Mouse (Mus musculus) midbrain, embryonic 16.5 days (tissue): ENCODE data around the gene Psmd12. TPM values are rescaled to one million over a fixed set of nuclear protein-coding genes. Genes with fewer than 3 reads are reported as not detected.
A peak's percentile ranks its signal among the peaks of the same experiment; 100 is the strongest.

Source experiments
- ATAC-seq: fragments of 200-750 bp; cut with Nextera tagmentation; 2 replicates; pipeline ENCODE4 v1.8.0; 2017; ENCODE audit warnings: moderate TSS enrichment
- H3K27ac ChIP-seq: fragments of 300-500 bp; sonication (generic); 2 replicates; pipeline ENCODE4 v1.5.1; 2014; ENCODE audit warnings: mild to moderate bottlenecking, low read length, mixed read lengths
- H3K27me3 ChIP-seq: fragments of 300-500 bp; sonication (generic); 2 replicates; pipeline ENCODE4 v1.6.1; 2014; ENCODE audit warnings: low read depth, low read length, mixed read lengths; ENCODE audit not compliant: control insufficient read depth, insufficient read depth
- H3K36me3 ChIP-seq: fragments of 300-500 bp; sonication (generic); 2 replicates; pipeline ENCODE4 v1.6.1; 2014; ENCODE audit warnings: mild to moderate bottlenecking, low read length, moderate library complexity, mixed read lengths; ENCODE audit not compliant: control insufficient read depth, insufficient read depth
- H3K4me1 ChIP-seq: fragments of 300-500 bp; sonication (generic); 2 replicates; pipeline ENCODE4 v1.6.1; 2014; ENCODE audit warnings: mild to moderate bottlenecking, low read length, mixed read lengths; ENCODE audit not compliant: control insufficient read depth, insufficient read depth
- H3K4me2 ChIP-seq: fragments of 300-500 bp; sonication (generic); 2 replicates; pipeline ENCODE4 v1.6.1; 2014; ENCODE audit warnings: mild to moderate bottlenecking, low read length, mixed read lengths
- H3K4me3 ChIP-seq: fragments of 300-500 bp; sonication (generic); 2 replicates; pipeline ENCODE4 v1.5.1; 2014; ENCODE audit warnings: low read depth, mild to moderate bottlenecking, low read length, moderate library complexity, mixed read lengths
- H3K9ac ChIP-seq: fragments of 300-500 bp; sonication (generic); 2 replicates; pipeline ENCODE4 v1.6.1; 2014; ENCODE audit warnings: low read depth, low read length, mixed read lengths
- H3K9me3 ChIP-seq: fragments of 300-500 bp; sonication (generic); replicated peaks from 2 replicates; pipeline ENCODE4 v1.6.1; 2014; ENCODE audit warnings: mild to moderate bottlenecking, low read length, mixed read lengths; ENCODE audit not compliant: control insufficient read depth, poor library complexity, severe bottlenecking
- WGBS: fragments of 180-500 bp; shearing (Covaris S2); extraction: QIAGEN DNeasy Blood & Tissue Kit; methylation state at CpG from one replicate; pipeline ENCODE4 v1.1.7; 2014; 5-methylcytosine and 5-hydroxymethylcytosine counted together
- polyA plus RNA-seq: library from polyadenylated mRNA; unstranded; fragments of >200 nt; fragmentation: Nextera tagmentation; extraction: Ambion mirVana; gene quantifications from 2 replicates; pipeline ENCODE4 v1.2.1, GENCODE M21; 2015

Psmd12 gene
- polyA plus RNA-seq, 1 experiment from 2014 or later: 156 TPM

- no peaks in the 10 kb centered on the region for H3K9me3 ChIP-seq
- H3K9ac ChIP-seq: no peak overlapping the region
- no peak for ATAC-seq
- H3K27me3 ChIP-seq: no peaks in the 10 kb centered on the region; the same call in 1 of the 2 replicates
- WGBS: 20% methylated on average over 13 of the region's 13 CpGs
- H3K4me1 ChIP-seq: peaks cover 11% of the 10 kb centered on the region
- H3K4me3 ChIP-seq: peak overlapping the region; percentile 94; the same call in 1 of the 2 replicates
- no peak overlapping the region for H3K27ac ChIP-seq
- H3K36me3 ChIP-seq: no peaks in the 10 kb centered on the region
- H3K4me2 ChIP-seq: peak overlapping the region; percentile 100
Measured at GRCm38 (mm10) chr11:107545747-107546476, 66.6 kb downstream of the Psmd12 start.

DNA sequence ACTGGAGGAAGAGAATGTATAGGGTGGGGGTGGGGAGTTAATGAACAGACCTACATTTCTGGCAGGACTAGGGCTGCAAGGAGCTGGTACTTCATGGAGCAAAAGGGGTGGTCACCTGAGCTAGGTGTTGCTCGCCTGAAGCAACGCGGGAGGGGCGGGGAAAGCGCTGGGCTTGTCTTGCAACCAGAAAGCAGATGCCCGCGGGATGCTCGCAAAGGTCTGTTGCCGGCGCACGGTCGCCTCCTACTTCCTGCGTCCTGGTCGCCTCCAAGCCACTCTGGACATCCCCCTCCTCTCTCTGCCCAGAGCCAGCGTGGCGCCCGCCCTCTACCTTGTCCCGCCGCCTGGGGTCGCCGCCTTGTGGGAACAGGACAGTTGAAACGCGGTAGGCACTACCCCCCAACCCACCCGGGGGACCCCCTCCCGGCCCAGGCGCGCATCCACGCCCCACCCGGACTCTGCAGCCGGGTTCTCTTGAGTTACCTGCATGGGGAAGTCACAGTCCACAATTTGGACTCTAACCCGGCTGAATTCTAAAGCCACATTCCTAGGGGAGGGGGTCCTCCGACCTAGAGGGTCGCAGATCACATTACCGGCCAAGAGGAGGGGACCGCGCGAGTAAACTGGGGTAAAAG is 67.5 kb downstream of the Psmd12 start:
- Histone ChIP-seq H3K36me3 (no peaks in the 10 kb centered on the region), H3K4me1 (peaks cover 11% of the 10 kb centered on the region), H3K27ac (peak overlapping the region; percentile 83; the same call in 1 of the 2 replicates), H3K9me3 (no peaks in the 10 kb centered on the region), H3K9ac (peak overlapping the region; percentile 94), H3K4me3 (peak overlapping the region; percentile 94), H3K4me2 (peak overlapping the region; percentile 100), H3K27me3 (no peaks in the 10 kb centered on the region; the same call in 1 of the 2 replicates)
- peak; percentile 57 for ATAC-seq
- under 1% methylated on average over 34 of the region's 37 CpGs for WGBS

GRCm38 (mm10) chr11:107547351-107548203 is 68.3 kb downstream of the Psmd12 start, which contains the start of gene Helz:
Gene Helz (plus strand): TSS chr11:107547930.
- H3K4me2 ChIP-seq: peak within 1 kb of the TSS; percentile 100
- ATAC-seq: peak; percentile 86
- no peaks in the 10 kb centered on the region for H3K36me3 ChIP-seq
- H3K4me3 ChIP-seq: peak within 1 kb of the TSS; percentile 94
- H3K9ac ChIP-seq: peak within 1 kb of the TSS; percentile 94
- no peaks in the 10 kb centered on the region; the same call in 1 of the 2 replicates for H3K27me3 ChIP-seq
- WGBS: under 1% methylated on average over 55 of the region's 70 CpGs
- H3K27ac ChIP-seq: peak within 1 kb of the TSS; percentile 83
- no peaks in the 10 kb centered on the region for H3K9me3 ChIP-seq
- peaks cover 11% of the 10 kb centered on the region for H3K4me1 ChIP-seq

- H3K36me3 ChIP-seq: no peaks in the 10 kb centered on the region
- H3K27ac ChIP-seq: peak overlapping the region; percentile 83
- peak overlapping the region; percentile 94 for H3K9ac ChIP-seq
- no peaks in the 10 kb centered on the region for H3K9me3 ChIP-seq
- H3K4me3 ChIP-seq: peak overlapping the region; percentile 94
- no peaks in the 10 kb centered on the region; the same call in 1 of the 2 replicates for H3K27me3 ChIP-seq
- H3K4me2 ChIP-seq: peak overlapping the region; percentile 100
- 9% methylated on average over 23 of the region's 39 CpGs for WGBS
- peak; percentile 61; the same call in 1 of the 2 replicates for ATAC-seq
- H3K4me1 ChIP-seq: peaks cover 11% of the 10 kb centered on the region
Measured at GRCm38 (mm10) chr11:107548204-107548975, 69.1 kb downstream of the Psmd12 start.

Other genes with a start within 250 kb of the Psmd12 start
- 44.8 and 48.0 TPM in 2 replicates for gene Pitpnc1, start 8.8 kb upstream of the Psmd12 start, polyA plus RNA-seq
- 16.6 and 18.3 TPM in 2 replicates for gene Helz, start 68.4 kb downstream of the Psmd12 start, polyA plus RNA-seq
- gene Cacng1, start 237.0 kb downstream of the Psmd12 start, polyA plus RNA-seq: 0.27 and 0.48 TPM in 2 replicates